Mouse (Mus musculus) thymus, adult 2 months (tissue): Measurements from ENCODE around the gene Sh3d19. TPM values are rescaled to one million over a fixed set of nuclear protein-coding genes. Genes with fewer than 3 reads are reported as not detected.

ENCODE experiments used
- DNase-seq: peaks from one replicate; pipeline ENCODE4 v3.0.0; 2021
- H3K27ac ChIP-seq: fragments of 200-500 bp; 2 replicates; pipeline ENCODE4 v1.5.1; 2012; ENCODE audit warnings: low read length, control low read depth; ENCODE audit not compliant: control insufficient read depth, insufficient read depth
- H3K27me3 ChIP-seq: fragments of 200-500 bp; 2 replicates; pipeline ENCODE4 v1.6.1; 2012; ENCODE audit warnings: mild to moderate bottlenecking, low read length, moderate library complexity, mixed read lengths; ENCODE audit not compliant: control insufficient read depth, insufficient read depth
- H3K36me3 ChIP-seq: fragments of 200-500 bp; 2 replicates; pipeline ENCODE4 v1.6.1; 2012; ENCODE audit warnings: mild to moderate bottlenecking, low read length, moderate library complexity; ENCODE audit not compliant: control insufficient read depth, insufficient read depth
- H3K4me1 ChIP-seq: fragments of 200-500 bp; replicated peaks from 2 replicates; pipeline ENCODE4 v1.6.1; 2012; ENCODE audit warnings: low read length; ENCODE audit not compliant: control insufficient read depth, insufficient read depth
- H3K4me3 ChIP-seq: fragments of 200-500 bp; 2 replicates; pipeline ENCODE4 v1.5.1; 2012; ENCODE audit warnings: mild to moderate bottlenecking, low read length, control low read depth, moderate library complexity; ENCODE audit not compliant: control insufficient read depth, insufficient read depth
- CTCF ChIP-seq: fragments of 200-500 bp; IDR thresholded peaks from 2 replicates; pipeline ENCODE4 v1.5.1; 2012; ENCODE audit warnings: mild to moderate bottlenecking, control low read depth, low read length, moderate library complexity, borderline replicate concordance; ENCODE audit not compliant: control insufficient read depth, poor library complexity, insufficient read depth; ENCODE audit errors: extremely low read depth
- POLR2A ChIP-seq: fragments of 200-500 bp; IDR thresholded peaks from 2 replicates; pipeline ENCODE4 v1.6.1; 2012; ENCODE audit warnings: mild to moderate bottlenecking, low read length, control low read depth, moderate library complexity; ENCODE audit not compliant: control insufficient read depth, poor library complexity, insufficient read depth; ENCODE audit errors: extremely low read depth
- WGBS: fragments of 180-500 bp; shearing (Covaris S2); methylation state at CpG from one replicate; pipeline ENCODE4 v1.1.7; 2018; 5-methylcytosine and 5-hydroxymethylcytosine counted together
- polyA plus RNA-seq: library from polyadenylated mRNA; depleted of rRNA; stranded (reverse); fragments of >200 nt; gene quantifications from 2 replicates; pipeline ENCODE4 v1.2.3, GENCODE M21; 2012; rRNA removed

The Sh3d19 gene
- polyA plus RNA-seq, 1 experiment: 8.7 TPM

DNA sequence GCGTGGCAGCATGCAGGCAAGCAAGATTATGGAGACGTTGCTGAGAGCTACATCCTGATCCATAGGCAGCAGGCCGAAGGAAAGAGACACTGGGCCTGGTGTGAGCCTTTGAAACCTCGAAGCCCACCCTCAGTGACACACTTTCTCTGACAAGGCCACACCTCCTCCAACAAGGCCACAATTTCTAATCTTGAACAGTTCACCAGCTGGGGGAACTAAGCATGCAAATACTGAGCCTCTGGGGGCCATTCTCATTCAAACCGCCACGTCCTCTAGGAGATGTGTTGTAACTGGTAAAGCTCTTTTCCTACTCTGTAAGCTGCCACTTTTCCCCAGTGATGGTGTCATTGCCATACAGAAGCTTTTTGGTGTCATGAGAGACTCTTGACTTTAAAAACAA lies 178.2 kb downstream of the Sh3d19 start:
- no peak for DNase-seq
- 94% methylated on average over 6 of the region's 6 CpGs for WGBS
- no peaks in the 10 kb centered on the region for H3K4me1 ChIP-seq
- H3K27me3 ChIP-seq: no peaks in the 10 kb centered on the region
- TF ChIP-seq CTCF (no peak), POLR2A (no peak)
- H3K36me3 ChIP-seq: no peaks in the 10 kb centered on the region
- H3K4me3 ChIP-seq: no peak overlapping the region
- no peak overlapping the region for H3K27ac ChIP-seq

- WGBS: 97% methylated on average over 9 of the region's 9 CpGs
- Histone ChIP-seq H3K4me3 (no peak overlapping the region), H3K27ac (no peak overlapping the region), H3K36me3 (no peaks in the 10 kb centered on the region), H3K27me3 (no peaks in the 10 kb centered on the region), H3K4me1 (no peaks in the 10 kb centered on the region)
- no peak for DNase-seq
- TF ChIP-seq CTCF: no peak
- TF ChIP-seq POLR2A: no peak
Measured at GRCm38 (mm10) chr3:86149521-86149920, 178.6 kb downstream of the Sh3d19 start.

DNA sequence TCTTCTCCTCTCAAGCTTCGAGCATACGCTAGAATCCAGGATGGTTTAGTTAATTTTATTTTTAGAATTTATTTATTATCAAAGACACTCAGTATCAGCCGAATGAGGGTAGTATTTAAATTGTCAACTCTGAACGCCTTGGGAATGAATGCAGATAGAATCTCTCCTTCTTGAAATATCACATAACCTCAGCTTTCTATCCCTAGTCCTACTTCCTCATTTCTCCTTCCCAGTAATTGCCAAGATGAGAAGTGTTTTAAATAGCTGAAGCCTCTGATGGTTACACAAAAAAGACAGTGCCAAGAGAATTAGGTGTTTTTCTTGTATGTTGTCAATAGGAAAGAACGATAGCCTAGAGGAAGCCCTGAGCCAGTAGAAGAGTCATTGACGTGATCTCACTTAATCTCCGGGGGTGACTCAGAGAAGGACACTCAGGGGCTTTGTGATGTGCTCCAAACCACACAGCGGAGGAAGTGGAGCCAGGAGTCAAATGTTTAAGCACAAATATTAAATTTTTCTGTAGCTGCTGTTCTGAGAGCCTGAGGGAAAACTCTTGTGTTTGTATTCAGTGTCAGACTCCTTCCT lies 198.0 kb downstream of the Sh3d19 start:
- Histone ChIP-seq H3K4me1 (no peaks in the 10 kb centered on the region), H3K36me3 (no peaks in the 10 kb centered on the region), H3K27me3 (no peaks in the 10 kb centered on the region), H3K27ac (no peak overlapping the region), H3K4me3 (no peak overlapping the region)
- DNase-seq: no peak
- TF ChIP-seq POLR2A: no peak
- 37% methylated on average over 8 of the region's 8 CpGs for WGBS

GRCm38 (mm10) chr3:86179714-86180113 lies 208.8 kb downstream of the Sh3d19 start:
- Histone ChIP-seq H3K4me1 (no peaks in the 10 kb centered on the region), H3K4me3 (no peak overlapping the region), H3K27me3 (no peaks in the 10 kb centered on the region), H3K36me3 (no peaks in the 10 kb centered on the region), H3K27ac (no peak overlapping the region)
- 77% methylated on average over 7 of the region's 7 CpGs for WGBS
- DNase-seq: no peak
- TF ChIP-seq POLR2A (no peak), CTCF (no peak)

Other genes with a start within 250 kb of the Sh3d19 start
- gene Fam160a1, start 153.8 kb upstream of the Sh3d19 start, polyA plus RNA-seq: 3.8 and 5.4 TPM in 2 replicates
- 0.37 and 0.96 TPM in 2 replicates for gene Glt28d2, start 83.6 kb upstream of the Sh3d19 start, polyA plus RNA-seq
- 3.8 and 7.0 TPM in 2 replicates for gene Gm37240, start 83.6 kb upstream of the Sh3d19 start, polyA plus RNA-seq
- not detected in 2 replicates for gene Prss48, start 31.4 kb downstream of the Sh3d19 start, polyA plus RNA-seq
- gene Rps3a1, start 171.6 kb downstream of the Sh3d19 start, polyA plus RNA-seq: 338 and 396 TPM in 2 replicates